Mouse (Mus musculus) yolk sac, embryonic 10.5 days (tissue): ENCODE data around the gene Gba.

Source experiments
- DNase-seq: peaks from one replicate; pipeline ENCODE4 v3.0.0-alpha.2; 2017; ENCODE audit warnings: low spot score

Gba gene

DNA sequence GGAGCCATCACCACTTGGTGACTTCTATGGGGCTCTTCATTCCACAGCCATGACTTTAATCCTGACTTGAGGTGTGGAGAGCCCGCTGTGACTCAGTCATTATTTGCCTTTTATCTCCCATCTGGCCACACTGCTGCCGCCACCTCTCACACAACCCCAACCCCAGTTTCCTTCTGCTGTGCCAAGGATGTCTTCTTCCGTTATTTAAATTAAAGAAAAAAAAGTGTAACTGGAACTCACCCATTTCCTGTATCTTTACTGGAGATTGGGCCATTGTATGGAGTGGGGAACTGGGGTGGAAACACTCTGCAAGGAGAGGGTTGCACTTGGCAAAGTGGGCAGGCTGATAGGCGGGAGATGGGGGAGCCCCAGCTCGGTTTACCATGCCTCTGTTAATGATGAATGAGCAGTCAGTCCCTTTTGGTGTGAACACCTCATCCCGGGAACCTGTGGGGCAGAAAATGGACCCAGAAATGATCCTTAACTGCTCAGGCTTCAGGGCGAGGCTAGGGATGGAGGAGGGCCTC, 20.1 kb upstream of the Gba start:
- no peak for DNase-seq

DNA sequence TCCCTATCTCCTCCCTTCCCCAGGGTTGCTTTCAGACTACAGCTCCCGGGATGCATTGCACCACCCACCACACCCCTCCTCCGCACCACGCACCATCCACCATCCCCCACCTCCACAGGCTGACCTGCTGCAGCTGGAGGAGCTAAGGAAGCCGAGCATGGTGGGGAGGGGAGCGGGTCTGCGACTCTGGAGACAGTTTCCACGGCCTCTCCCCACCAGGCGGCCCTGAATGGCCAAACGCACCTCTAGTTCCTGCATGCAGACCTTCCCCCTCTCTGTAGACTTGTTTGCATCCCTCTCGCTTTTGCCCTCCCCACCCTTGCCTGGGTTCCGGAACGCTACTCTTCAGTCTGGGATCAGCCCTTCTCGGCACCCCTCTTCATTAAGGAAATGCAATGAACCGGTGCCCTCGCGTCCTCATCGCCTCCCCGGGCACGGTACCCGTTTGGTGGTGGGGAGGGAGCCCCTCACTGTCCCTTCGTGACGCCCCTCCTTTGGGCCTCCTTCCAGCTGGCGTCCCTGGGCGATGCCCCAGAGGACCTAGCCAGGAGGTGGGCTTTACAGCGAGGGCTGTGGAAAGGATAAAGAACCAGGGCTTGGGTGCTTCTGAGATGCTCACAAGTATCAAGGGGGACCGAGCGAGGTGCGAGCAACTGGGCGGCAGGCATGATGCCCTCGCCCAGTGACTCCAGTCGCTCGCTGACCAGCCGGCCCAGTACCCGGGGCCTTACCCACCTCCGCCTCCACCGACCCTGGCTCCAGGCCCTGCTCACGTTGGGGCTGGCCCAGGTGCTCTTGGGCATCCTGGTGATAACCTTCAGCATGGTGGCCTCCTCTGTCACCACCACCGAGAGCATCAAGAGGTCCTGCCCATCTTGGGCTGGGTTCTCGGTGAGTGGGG, 19.4 kb upstream of the Gba start, which contains the start of gene Fam189b:
TSS of gene Fam189b (plus strand) at position 86 of the 901 bp plus-strand sequence.
- peak; percentile 90 for DNase-seq

DNA sequence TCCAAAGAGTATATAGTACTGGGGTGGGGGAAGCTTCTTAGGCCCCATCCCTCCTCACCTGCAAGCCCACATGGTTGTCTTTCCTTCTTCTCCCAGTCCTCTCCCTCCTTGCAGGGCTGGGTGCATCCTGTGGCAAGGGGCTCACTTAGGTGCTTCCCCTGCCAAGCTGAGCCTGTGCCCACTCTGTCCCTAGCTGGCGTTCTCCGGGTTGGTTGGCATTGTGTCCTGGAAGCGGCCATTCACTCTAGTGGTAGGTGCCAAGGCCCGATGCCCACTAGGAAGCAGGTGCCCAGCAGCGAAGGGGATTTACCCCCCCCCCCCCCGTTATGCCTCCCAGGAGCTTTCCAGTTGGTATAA, 18.8 kb upstream of the Gba start:
- DNase-seq: no peak

DNA sequence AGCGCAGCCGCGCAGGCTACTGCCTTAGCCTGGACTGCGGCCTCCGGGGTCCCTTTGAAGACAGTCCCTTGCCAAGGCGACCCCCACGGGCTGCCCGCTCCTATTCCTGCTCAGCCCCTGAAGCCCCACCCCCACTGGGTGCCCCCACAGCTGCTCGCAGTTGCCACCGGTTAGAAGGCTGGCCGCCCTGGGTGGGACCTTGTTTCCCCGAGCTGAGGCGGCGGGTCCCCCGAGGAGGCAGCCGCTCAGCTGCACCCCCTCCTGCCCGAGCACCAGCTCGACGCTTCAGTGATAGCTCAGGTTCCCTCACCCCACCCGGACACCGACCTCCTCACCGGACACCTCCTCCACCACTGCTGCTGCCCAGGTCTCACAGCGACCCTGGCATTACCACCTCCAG, 15.5 kb upstream of the Gba start:
- no peak for DNase-seq

DNA sequence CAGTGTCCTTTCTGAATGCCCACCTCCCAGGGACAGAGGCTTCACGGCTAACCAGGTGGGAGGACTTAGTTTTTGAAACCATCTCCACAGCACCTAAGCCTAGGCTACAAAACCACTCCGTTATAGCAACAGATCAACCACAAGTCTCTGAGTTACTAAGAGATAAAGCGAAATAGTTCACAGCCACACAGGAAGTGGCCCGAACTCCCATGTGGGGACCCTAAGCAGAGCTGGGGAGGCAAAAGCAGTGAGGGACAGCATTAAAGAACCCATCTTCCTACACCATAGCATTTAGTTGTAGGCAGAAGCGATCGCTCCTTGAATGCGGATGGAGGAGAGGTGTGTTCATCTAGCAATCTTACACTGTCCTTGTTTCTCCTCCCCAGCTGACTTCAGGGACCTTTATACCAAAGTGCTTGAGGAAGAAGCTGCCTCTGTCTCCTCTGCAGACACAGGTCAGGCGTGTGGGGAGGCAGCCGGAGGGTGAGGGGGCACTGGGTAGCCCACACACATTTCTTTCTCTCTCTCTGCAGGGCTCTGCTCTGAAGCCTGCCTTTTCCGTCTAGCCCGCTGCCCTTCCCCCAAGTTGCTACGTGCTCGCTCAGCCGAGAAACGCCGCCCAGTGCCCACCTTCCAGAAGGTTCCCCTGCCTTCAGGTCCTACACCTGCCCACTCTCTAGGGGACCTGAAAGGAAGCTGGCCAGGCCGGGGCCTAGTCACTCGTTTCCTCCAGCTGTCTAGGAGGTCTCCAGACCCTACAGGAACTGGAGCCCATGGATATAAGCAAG, 14.8 kb upstream of the Gba start:
- DNase-seq: no peak

DNA sequence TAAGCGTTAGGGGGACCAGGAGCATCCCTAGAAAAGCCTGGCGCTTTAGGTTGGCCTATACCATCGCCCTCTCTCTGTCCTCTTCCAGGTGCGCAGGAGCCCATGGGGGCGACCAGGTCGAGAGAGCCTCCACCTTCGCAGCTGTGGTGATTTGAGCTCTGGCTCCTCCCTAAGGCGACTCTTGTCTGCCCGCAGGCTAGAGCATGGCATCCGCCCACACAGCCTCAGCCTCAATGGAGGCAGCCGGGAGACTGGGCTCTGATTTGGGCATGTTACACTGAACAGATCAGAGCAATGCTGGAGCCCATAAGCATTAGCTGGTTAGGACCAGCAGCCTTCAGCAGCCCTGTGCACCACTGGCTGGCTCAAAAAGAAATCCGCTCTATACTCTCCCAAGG, 14.3 kb upstream of the Gba start:
- DNase-seq: no peak

DNA sequence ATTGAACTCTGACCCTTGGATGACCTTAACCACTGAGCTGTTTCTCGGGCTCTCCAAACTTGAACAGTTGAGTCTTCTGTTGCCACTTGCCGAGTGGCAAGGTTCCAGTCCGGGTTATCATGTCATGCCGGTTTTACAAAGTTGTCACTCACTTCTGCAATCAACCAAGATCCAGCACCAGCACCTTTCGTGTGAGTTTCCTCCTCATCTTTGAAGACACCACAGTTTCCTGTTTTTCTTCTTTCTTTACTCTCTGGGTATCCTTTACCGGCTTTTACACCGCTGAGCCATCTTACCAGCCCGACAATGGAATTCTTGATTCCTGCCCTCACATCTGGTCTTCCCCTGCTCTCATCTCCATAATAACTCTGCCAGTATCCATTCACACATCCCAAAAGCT, 12.3 kb upstream of the Gba start:
- no peak for DNase-seq

DNA sequence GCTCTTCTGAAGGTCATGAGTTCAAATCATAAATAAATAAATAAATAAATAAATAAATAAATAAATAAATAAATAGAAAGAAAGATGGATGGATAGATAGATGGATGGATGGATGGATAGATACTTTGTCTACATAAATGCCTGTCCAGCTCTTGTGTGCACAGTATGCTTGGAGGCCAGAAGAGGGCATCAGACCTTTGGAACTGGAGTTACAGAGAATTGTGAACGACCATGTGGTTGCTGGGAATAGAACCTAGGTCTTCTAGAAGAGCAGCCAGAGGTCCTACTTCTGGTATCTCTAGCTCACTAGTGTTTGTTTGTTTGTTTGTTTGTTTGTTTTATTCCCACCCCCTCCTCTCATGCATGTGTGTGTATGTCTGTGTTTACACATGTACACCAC, 9.4 kb upstream of the Gba start:
- no peak for DNase-seq

DNA sequence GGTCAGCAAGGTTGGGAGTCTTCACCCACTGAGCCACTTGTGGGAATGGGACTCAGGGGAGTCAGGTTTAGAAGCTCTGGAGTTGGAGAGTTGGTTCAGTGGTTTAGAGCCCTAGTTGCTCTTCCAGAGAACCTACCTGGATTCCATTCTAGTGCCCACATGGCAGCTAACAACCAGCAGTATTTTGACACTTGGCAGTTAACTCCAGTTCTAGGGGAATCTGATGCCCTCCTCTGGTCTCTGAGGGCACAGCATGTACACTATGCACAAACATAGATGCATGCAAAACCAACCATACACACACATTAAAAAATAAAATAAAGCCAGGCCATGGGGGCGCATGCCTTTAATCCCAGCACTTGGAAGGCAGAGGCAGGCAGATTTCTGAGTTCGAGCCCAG, 8.9 kb upstream of the Gba start:
- DNase-seq: no peak

DNA sequence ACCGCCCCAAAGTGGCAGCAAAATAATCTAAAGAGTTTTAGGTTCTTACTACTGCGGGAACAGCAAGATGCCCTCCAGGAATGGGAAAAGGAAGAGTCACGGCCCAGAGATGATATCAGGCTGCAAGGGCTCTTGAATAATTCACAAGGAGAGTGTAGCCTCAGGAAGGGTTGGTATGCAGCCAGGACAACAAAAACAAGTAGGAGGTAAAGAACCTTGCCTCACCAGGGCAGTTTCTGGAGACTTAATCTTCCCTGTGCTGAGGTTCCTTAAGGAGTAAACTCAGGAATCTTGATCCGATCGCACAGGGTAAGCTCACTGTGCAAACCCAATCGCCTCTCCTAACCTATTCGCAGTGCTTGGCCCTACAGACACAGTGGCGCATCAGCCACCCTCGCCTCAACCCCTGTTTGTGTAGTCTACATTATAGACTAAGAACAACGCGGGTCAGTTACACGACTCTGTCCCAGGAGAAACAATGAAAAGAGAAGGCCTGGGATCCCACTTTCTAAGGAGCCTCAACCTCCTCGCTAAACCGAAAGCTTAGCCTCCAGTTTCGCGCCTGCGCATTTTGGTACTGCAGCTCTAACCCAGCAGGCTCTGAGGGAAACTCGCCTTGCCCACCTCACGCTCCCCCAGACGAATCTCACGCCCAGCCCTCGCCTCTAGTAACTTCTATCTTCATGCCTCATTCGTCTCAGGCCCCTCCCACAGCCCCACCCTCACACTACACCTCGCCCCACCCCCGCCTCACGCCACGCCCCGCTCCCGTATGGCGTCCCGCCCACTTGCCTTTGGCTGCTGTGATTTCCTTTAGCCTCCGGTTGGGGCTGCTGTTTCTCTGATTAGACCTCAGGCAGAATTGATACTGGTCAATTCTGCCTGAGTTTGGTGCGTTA, 6.5 kb upstream of the Gba start:
- DNase-seq: peak; percentile 97

DNA sequence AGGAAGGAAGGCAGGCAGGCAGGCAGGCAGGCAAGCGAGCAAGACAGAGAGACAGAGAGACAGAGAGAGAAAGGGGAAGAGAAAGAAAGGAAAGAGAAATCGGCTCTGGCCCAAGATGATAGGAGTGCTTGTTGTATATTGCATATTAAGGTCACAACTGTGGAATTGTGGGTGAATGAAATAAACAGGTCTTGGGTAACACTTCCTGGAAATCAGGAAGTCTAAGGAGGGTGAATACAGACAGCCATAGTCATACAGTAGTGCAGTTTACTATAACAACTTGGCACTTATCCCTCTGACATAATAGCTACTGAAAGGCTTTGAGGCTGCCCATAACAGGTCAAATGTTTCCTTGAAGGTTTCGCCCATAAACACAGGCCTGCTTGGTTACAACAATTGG, 2.9 kb upstream of the Gba start:
- DNase-seq: no peak

DNA sequence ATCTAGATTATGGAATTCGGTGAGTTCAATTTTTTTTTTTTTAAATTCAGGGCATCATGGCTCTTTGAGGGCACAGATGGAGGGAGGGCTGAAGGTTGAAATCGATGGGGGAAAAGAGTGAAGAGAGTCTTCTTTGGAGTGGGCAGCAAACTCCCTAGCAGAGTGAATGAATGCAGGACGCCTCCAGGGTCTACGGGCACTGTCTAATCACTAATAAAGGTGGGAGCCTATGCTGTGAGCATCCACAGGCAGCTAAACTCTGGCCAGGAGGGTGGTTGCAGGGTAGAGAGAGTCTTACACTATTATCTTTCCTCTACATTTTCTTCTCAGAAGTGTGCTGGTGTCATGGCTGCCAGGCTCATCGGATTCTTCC, 400 bp downstream of the Gba start:
- DNase-seq: no peak

DNA sequence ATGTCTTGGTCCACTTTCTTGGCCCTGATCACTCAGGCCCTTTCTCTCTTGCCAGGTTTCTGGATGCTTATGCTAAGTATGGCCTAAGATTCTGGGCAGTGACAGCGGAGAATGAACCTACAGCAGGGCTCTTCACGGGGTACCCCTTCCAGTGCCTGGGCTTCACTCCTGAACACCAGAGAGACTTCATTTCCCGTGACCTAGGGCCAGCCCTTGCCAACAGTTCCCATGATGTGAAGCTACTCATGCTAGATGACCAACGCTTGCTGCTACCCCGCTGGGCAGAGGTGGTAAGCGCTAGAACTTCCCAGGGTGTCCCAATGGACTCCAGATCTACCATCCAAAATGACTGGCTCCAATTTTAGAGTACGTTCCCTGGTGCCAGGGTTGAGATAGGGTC, 3.4 kb downstream of the Gba start:
- DNase-seq: no peak

DNA sequence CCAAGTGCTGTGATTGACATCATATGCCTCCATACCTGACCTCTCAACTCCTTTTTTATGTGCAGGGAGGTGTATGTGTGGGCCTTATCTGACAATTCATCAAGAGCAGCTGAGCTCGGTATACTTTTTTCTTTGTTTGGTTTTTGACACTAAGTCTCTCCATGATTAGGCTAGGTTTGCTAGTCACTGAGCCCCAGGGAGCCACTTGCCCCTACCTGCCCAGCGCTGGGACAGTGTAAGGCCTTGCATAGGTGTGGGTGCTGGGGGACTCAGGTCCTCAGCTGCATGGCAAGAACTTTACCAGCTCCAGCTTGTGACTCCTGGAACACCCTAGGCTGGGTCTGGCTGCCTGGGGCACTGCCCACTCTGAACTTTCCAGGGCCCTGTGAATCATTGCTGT, 4.0 kb downstream of the Gba start:
- DNase-seq: no peak

DNA sequence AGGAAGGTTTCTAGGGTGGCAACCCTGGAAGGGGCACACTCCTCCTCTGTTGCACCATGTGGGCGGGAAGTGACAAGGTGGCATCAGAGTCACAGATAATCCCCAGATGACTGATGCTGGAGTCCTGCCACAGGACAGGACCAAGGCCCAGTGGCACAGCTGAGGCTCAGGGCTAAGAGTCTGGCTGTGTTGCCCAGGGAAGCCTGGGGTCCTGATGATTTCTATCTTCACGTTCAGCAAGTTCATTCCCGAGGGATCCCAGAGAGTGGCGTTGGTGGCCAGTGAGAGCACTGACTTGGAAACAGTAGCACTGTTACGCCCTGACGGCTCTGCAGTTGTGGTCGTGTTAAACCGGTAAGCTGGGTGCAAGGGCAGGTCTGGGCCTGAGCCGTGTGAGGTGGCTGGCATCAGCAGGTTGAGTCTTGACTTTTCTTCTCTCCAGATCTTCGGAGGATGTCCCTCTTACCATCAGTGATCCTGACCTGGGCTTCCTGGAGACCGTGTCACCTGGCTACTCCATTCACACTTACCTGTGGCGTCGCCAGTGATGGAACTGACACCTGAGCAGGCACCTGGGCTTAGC, 5.4 kb downstream of the Gba start:
- no peak for DNase-seq

DNA sequence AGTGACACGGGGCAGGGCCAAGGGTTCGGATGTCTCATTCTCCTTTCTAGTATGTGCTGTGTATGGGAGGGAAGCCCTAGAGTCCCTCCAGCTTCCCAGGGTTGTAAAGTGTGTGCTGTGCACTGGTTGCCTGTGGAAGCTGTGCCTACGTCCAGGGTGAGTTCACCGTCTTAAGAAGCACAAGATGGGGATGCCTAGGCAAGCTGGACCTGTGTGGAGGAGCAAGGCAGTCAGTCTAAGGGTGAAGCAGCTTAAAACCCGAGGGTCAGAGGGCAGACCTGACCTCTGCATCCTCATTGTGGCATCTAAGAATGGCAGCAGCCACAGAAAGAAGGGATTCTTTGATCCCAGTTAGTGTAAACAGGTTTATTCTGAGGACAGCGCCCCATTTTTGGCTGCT, 6.0 kb downstream of the Gba start:
- DNase-seq: no peak

DNA sequence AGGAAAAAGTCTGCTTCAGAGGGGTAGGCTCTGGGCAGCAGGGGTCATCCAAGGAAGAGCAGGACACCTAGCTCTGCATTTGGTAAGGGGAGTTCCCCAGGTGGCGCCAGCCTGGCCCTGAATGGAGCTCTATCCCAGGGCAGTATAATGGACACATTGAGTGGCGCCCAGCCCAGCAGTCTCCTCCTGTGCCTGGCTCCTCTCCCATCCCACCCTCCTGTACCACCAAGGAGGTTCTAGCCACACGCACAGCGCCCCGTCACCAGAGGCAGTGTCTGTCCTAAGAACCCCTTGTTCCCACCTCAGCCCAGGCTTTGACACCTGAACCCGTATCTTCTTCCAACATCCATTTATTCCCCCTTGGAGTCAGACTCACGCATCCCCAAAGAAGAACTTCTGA, 7.0 kb downstream of the Gba start:
- DNase-seq: no peak

DNA sequence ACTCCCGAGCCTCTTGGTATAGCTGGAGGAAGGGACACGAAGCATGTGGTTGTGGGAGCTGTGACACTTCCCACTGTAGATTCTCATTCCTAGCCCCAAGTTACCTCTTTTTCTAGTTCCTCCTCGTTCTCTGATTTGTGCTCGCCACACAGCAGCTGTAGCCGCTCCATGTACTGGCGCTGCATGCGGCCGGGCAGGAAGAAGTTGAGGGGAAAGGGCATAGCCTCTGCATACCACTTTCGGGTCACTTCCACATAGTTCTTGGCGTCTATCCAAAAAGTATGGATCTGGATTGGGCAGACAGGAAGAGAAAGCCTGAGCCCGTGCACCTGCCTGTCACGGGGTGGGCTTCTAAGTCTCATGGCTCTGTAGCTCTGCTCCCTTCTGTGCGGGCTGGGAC, 7.4 kb downstream of the Gba start:
- DNase-seq: no peak

DNA sequence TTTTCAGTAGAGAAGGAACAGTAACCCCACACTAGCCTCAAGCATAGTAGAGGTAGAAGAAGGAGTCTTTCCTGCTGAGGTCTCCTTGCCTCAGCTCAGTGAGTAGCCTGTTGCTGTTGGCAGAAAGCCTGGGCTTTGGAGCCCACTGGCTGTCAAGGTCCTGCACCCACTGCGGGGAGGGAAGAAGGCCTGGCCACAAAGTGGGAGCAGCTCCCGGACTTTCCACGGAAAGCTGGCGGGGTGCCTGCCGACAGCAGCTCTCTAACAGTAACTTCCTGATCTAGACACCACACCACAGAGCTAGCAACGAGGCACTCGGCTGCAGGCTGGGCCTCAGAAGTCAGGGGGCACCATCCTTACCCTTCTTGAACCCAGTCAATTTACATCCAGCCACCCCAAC, 8.0 kb downstream of the Gba start:
- no peak for DNase-seq

DNA sequence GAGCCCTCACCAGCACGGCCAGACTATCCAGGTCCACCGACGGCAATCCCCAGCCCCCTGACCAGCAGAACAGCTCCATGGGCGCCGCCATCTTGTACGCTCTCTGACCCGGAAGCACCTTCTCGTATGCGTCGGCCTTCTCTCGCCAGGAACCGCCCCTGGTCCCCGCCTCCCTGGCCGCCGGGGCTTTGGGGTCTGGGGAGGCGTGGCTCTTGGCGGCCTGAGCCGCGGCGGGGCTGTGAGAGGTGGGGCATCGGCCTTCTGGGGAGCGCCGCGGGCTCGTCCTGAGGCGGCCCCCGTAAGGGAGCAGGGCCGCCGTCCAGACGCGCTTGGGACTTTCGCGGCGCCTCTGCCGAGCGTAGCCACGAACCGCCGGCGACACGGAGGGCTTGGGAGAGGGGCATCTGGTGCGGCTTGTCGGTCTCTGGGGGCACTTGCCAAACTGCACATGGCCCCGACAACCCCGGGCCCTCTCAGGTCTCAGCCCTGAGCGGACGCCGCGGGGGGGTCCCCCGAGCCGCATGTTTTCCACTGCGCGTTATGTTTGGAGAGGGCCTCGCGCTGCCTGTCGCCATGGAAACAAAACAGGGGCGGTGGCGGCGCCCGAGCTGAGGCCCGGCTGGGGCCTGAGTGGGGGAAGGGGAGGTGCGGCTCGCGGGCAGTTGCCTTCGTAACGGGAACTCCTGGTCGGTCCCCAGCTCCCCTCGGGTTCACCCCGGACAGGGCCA, 11.2 kb downstream of the Gba start:
- DNase-seq: peak; percentile 94
